In the genomic region with DNA sequence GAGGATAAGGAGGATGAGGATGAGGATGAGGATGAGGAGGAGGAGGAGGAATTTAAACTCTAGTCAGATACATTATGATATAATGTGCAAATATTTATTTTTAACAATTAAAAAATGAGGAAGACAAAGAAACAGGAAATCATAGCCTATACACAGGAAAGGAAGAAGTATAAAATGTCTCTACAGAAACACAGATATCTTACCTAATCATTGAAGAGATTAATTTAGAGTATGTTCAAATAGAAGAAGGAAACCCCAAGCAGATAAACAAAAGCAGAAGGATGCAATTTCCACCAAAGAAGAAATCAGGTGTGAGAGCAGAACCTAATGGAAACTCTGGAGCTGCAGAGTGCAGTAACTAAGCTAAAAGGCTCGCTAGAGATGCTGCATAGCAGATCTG, we compare ENCODE assay signal across 24 mouse cellular contexts. TPM values are rescaled to one million over a fixed set of nuclear protein-coding genes. Genes with fewer than 3 reads are reported as not detected.
DNase-seq lines count a peak whose midpoint lies in the region; TF ChIP-seq lines count a peak whose summit lies in the region.
"Had no signal": no experiment of that assay in that cellular context is flagged by ENCODE, and none has a peak within 500 bp of the region (broad histone marks: within the 10 kb centered on the region; RNA-seq: fewer than 3 reads in every experiment).

No protein-coding gene starts in this region.

- intact Hi-C loops in heart, postnatal 14 days (cut with DNase I): no loop called here

- H3K27ac ChIP-seq in MEL (ENCODE audit: control insufficient read depth, low read depth, low read length): peak overlapping the region; percentile 27; the same call in 1 of the 2 replicates

- H3K4me1 ChIP-seq in MEL (ENCODE audit: control insufficient read depth in 1 of 2, insufficient read depth in 2 of 2, low read length in 2 of 2): peaks cover 22 to 25% of the 10 kb centered on the region in 2 experiments

- H3K27me3 ChIP-seq in MEL (ENCODE audit: control insufficient read depth in 1 of 2, insufficient read depth in 2 of 2, low read length in 2 of 2): no peaks in the 10 kb centered on the region
- H3K27me3 ChIP-seq: CH12.LX, Patski had no signal

- DNase-seq in heart, adult 11 months: peak; percentile 55
- no peak for DNase-seq in heart, postnatal 14 days
- DNase-seq in MEL (ENCODE audit: low read depth, low spot score): no peak
- DNase-seq in layer of hippocampus, adult 11-12 months (ENCODE audit: low spot score): no peak
- DNase-seq: adrenal gland, adult 2 months; adrenal gland, adult 8-10 months; adrenal gland, postnatal 10 days; adrenal gland, postnatal 14 days; adrenal gland, postnatal 25 days; adrenal gland, postnatal 36 days; B cell, adult 2 months; cerebellum, adult 11 months; cerebellum, adult 11-12 months; cerebellum, adult 18-20 months; cerebellum, adult 2 months had no signal

- no peak for TF ChIP-seq POLR2A in MEL (IDR thresholded peaks at IDR 0.05; ENCODE audit: control insufficient read depth in 1 of 2, insufficient read depth in 1 of 2, low read depth in 1 of 2, low read length in 2 of 2, poor library complexity in 1 of 2)

- no peaks in the 10 kb centered on the region for H3K79me2 ChIP-seq in MEL (ENCODE audit: control insufficient read depth, insufficient read depth, low read length, poor library complexity)

- peak; percentile 53 to 69; a peak in 3 of 4 replicates for TF ChIP-seq EP300 in MEL (IDR thresholded peaks at IDR 0.05; ENCODE audit: low read depth in 1 of 2, low read length in 2 of 2)

- no peak overlapping the region for H3K9ac ChIP-seq in MEL (ENCODE audit: control insufficient read depth, low read depth, low read length, poor library complexity, severe bottlenecking)

- no peak overlapping the region for H3K4me3 ChIP-seq in MEL (ENCODE audit: control insufficient read depth in 1 of 2, insufficient read depth in 1 of 2, low read depth in 2 of 2, low read length in 2 of 2)

- no peak for TF ChIP-seq CTCF in MEL (IDR thresholded peaks at IDR 0.05 in 2 of 3, conservative IDR thresholded peaks at IDR 0.05 in 1 of 3; ENCODE audit: control insufficient read depth in 1 of 3, insufficient read depth in 1 of 3, low read depth in 2 of 3, low read length in 3 of 3, poor library complexity in 1 of 3, severe bottlenecking in 1 of 3)

- no peaks in the 10 kb centered on the region for H3K9me3 ChIP-seq in MEL (replicated peaks; ENCODE audit: insufficient read depth, low read length)
- H3K9me3 ChIP-seq: G1E had no signal

- peaks cover 0 to 36% of the 10 kb centered on the region in 2 experiments; a peak in 2 of 4 replicates for H3K36me3 ChIP-seq in MEL (ENCODE audit: control insufficient read depth in 1 of 2, insufficient read depth in 2 of 2, low read length in 2 of 2)
- H3K36me3 ChIP-seq: G1E had no signal

- TF ChIP-seq RAD21 in MEL (IDR thresholded peaks at IDR 0.05; ENCODE audit: low read depth, low read length): no peak

TF ChIP-seq in MEL, 35 proteins besides CTCF, POLR2A, EP300 and RAD21:
- TF ChIP-seq RCOR1 (IDR thresholded peaks at IDR 0.05; ENCODE audit: low read depth, low read length): no peak
- no peak for TF ChIP-seq MAZ (IDR thresholded peaks at IDR 0.05; ENCODE audit: low read depth, low read length)
- 0 out of 2 replicates have a peak, but pooled peaks have one; percentile 16 for TF ChIP-seq TCF12 (IDR thresholded peaks at IDR 0.05; ENCODE audit: low read depth, low read length)
- peak; percentile 55; the same call in 1 of the 2 replicates for TF ChIP-seq GATA1 (IDR thresholded peaks at IDR 0.05; ENCODE audit: low read depth, low read length)

RNA-seq across cellular contexts. Expression of a gene that starts 6.5 kb away (rescaled TPM):
- not detected for total RNA-seq in heart, postnatal 14 days (2021)
- 0.82 and 1.1 TPM in 2 replicates for total RNA-seq in MEL (2012; rRNA removed)
- polyA plus RNA-seq in MEL (2012; ENCODE audit: insufficient read depth in 1 of 2, insufficient read length in 2 of 2, low read depth in 1 of 2, low replicate concordance in 2 of 2, missing spikeins in 1 of 2): 1 to 10 TPM in 1 of 2 experiments, not detected in 1; 1.6 TPM
- total RNA-seq: adrenal gland, adult 2 months; adrenal gland, postnatal 14 days; adrenal gland, postnatal 25 days; adrenal gland, postnatal 36 days; adrenal gland, postnatal 4 days; ES-E14 had no signal
- polyA plus RNA-seq: C2C12, Patski had no signal

RNA-seq across cellular contexts. Expression of a gene that starts 48.9 kb away (rescaled TPM):
- total RNA-seq in heart, postnatal 14 days (2021): not detected
- total RNA-seq in MEL (2012; rRNA removed): not detected in 2 replicates
- polyA plus RNA-seq in MEL (2012; ENCODE audit: insufficient read depth in 1 of 2, insufficient read length in 2 of 2, low read depth in 1 of 2, low replicate concordance in 2 of 2, missing spikeins in 1 of 2): not detected
- total RNA-seq: adrenal gland, adult 18-20 months; adrenal gland, adult 2 months; adrenal gland, adult 8-10 months; adrenal gland, postnatal 10 days; adrenal gland, postnatal 14 days; adrenal gland, postnatal 25 days; adrenal gland, postnatal 36 days; adrenal gland, postnatal 4 days had no signal
- polyA plus RNA-seq: activated CD4-positive, CD25-positive, alpha-beta regulatory T cell, adult 4 months; adrenal gland, adult 2 months; brain, embryonic 14.5 days; G1E; Patski had no signal

RNA-seq across cellular contexts. Expression of a gene that starts 52.5 kb away (rescaled TPM):
- total RNA-seq in heart, postnatal 14 days (2021): under 1 TPM; 0.33 to 0.66 TPM
- 1.4 and 2.0 TPM in 2 replicates for total RNA-seq in MEL (2012; rRNA removed)
- 1 to 10 TPM in 1 of 2 experiments, not detected in 1; 1.6 TPM for polyA plus RNA-seq in MEL (2012; ENCODE audit: insufficient read depth in 1 of 2, insufficient read length in 2 of 2, low read depth in 1 of 2, low replicate concordance in 2 of 2, missing spikeins in 1 of 2)
- total RNA-seq: adrenal gland, postnatal 25 days had no signal
- polyA plus RNA-seq: C2C12 had no signal
